Comparison of ENCODE assay signal across 8 mouse cellular contexts in genomic region chr2:29787104-29787917, GRCm38 (mm10). TPM values are rescaled to one million over a fixed set of nuclear protein-coding genes. Genes with fewer than 3 reads are reported as not detected.
DNase-seq lines count a peak whose midpoint lies in the region; ATAC-seq lines count a peak whose summit lies in the region.

Gene Coq4 (plus strand): TSS chr2:29787493.

- H3K36me3 ChIP-seq in megakaryocyte, embryonic 14.5 days (replicated peaks; ENCODE audit: low read length) = peaks cover 65% of the 10 kb centered on the region

- peak; percentile 92 for ATAC-seq in common myeloid progenitor, adult 5-6 weeks (replicated peaks; ENCODE audit: low read depth, poor library complexity, severe bottlenecking)

- peak; percentile 96 for DNase-seq in ZHBTc4 (ENCODE audit: low read depth, low spot score)
- DNase-seq in gastrocnemius, adult 8-10 months (ENCODE audit: low spot score in 2 of 2) = peak; percentile 85
- DNase-seq in hindlimb bud, embryonic 11.5 days (ENCODE audit: extremely low spot score, low read depth, low spot score) = peak; percentile 95
- peak; percentile 87 to 89 for DNase-seq in left cerebral cortex, adult 8-10 months (ENCODE audit: low spot score in 2 of 2)
- DNase-seq in right cerebral cortex, postnatal 10 days (ENCODE audit: low spot score in 2 of 2) = peak; percentile 94 to 96
- DNase-seq in urinary bladder, postnatal 25 days (ENCODE audit: low spot score) = peak; percentile 81

- no peaks in the 10 kb centered on the region for H3K27me3 ChIP-seq in megakaryocyte, embryonic 14.5 days (replicated peaks)

- H3K4me3 ChIP-seq in megakaryocyte, embryonic 14.5 days (replicated peaks) = peak within 1 kb of the TSS; percentile 93

- H3K4me1 ChIP-seq in megakaryocyte, embryonic 14.5 days = peaks cover 34% of the 10 kb centered on the region

- no peaks in the 10 kb centered on the region for H3K9me3 ChIP-seq in megakaryocyte, embryonic 14.5 days

RNA-seq across cellular contexts. Expression of gene Coq4, which starts in this region (rescaled TPM):
- 7.4 and 10.3 TPM in 2 replicates for total RNA-seq in common myeloid progenitor, adult 5-6 weeks (2017)
- total RNA-seq in gastrocnemius, adult 8-10 months (2022) = 1 to 10 TPM; 6.7 to 8.4 (median 7.5) TPM
- total RNA-seq in left cerebral cortex, adult 8-10 months (2022) = 10 to 100 TPM; 20.1 to 31.2 (median 22.6) TPM
- 103 and 212 TPM in 2 replicates for polyA plus RNA-seq in megakaryocyte, embryonic 14.5 days (2012; ENCODE audit: insufficient read depth, low replicate concordance)

Comparison
In these comparisons a context has a peak if more than half of its experiments do, and no peak if none do; other contexts are left out.
1. Peak in every context shown above with its lines: DNase-seq, ATAC-seq and H3K4me3 ChIP-seq.